ENCODE assay signal across 25 mouse cellular contexts in genomic region chr12:70603869-70604268, GRCm38 (mm10).
"Had no signal": no experiment of that assay in that cellular context is flagged by ENCODE, and none has a peak within 500 bp of the region (broad histone marks: within the 10 kb centered on the region; RNA-seq: fewer than 3 reads in every experiment).

No protein-coding gene starts in this region.

- H3K4me2 ChIP-seq: heart, embryonic 12.5 days; hindbrain, embryonic 12.5 days; hindbrain, embryonic 15.5 days; kidney, embryonic 15.5 days; limb, embryonic 13.5 days; limb, embryonic 15.5 days; liver, embryonic 12.5 days had no signal

- H3K36me3 ChIP-seq: heart, embryonic 10.5 days; heart, embryonic 12.5 days; hindbrain, embryonic 10.5 days; hindbrain, embryonic 12.5 days; hindbrain, embryonic 15.5 days; kidney, embryonic 15.5 days; limb, embryonic 13.5 days; limb, embryonic 15.5 days; liver, embryonic 12.5 days had no signal

- H3K27ac ChIP-seq: heart, adult 2 months; heart, embryonic 10.5 days; hindbrain, embryonic 10.5 days; hindbrain, embryonic 12.5 days; hindbrain, embryonic 15.5 days; hindbrain, postnatal 0 days; kidney, embryonic 15.5 days; kidney, postnatal 0 days; limb, embryonic 13.5 days; limb, embryonic 15.5 days; liver, embryonic 12.5 days; liver, embryonic 14.5 days had no signal

- DNase-seq: gastrocnemius, postnatal 14 days; gastrocnemius, postnatal 36 days; heart, adult 2 months; heart, postnatal 10 days; heart, postnatal 4 days; kidney, adult 11 months; kidney, adult 2 months; kidney, adult 9 months; kidney, postnatal 14 days; kidney, postnatal 36 days; layer of hippocampus, adult 9-11 months; layer of hippocampus, postnatal 36 days; left cerebral cortex, postnatal 4 days had no signal

- H3K9me3 ChIP-seq: hindbrain, embryonic 15.5 days; limb, embryonic 13.5 days; limb, embryonic 15.5 days had no signal

- ATAC-seq: hindbrain, postnatal 0 days; liver, embryonic 12.5 days had no signal

- H3K4me3 ChIP-seq: heart, adult 2 months; heart, embryonic 10.5 days; heart, embryonic 12.5 days; hindbrain, embryonic 10.5 days; hindbrain, embryonic 12.5 days; hindbrain, embryonic 15.5 days; kidney, embryonic 15.5 days; limb, embryonic 13.5 days; limb, embryonic 15.5 days; liver, embryonic 12.5 days had no signal

- H3K27me3 ChIP-seq: heart, embryonic 12.5 days; hindbrain, embryonic 12.5 days; hindbrain, embryonic 15.5 days; kidney, embryonic 15.5 days; limb, embryonic 13.5 days; limb, embryonic 15.5 days; liver, embryonic 12.5 days had no signal

- H3K9ac ChIP-seq: heart, embryonic 12.5 days; hindbrain, embryonic 12.5 days; hindbrain, embryonic 15.5 days; kidney, embryonic 15.5 days; limb, embryonic 13.5 days; limb, embryonic 15.5 days; liver, embryonic 12.5 days; liver, embryonic 14.5 days had no signal

- H3K4me1 ChIP-seq: hindbrain, embryonic 10.5 days; hindbrain, embryonic 12.5 days; hindbrain, embryonic 15.5 days; kidney, embryonic 15.5 days; limb, embryonic 13.5 days; limb, embryonic 15.5 days; liver, embryonic 12.5 days had no signal
